Mouse (Mus musculus): ENCODE measurements around the gene Pole4. TPM values are rescaled to one million over a fixed set of nuclear protein-coding genes. Genes with fewer than 3 reads are reported as not detected.

The Pole4 gene
- polyA plus RNA-seq, 1 experiment from 2014 or later, result 133 TPM

DNA sequence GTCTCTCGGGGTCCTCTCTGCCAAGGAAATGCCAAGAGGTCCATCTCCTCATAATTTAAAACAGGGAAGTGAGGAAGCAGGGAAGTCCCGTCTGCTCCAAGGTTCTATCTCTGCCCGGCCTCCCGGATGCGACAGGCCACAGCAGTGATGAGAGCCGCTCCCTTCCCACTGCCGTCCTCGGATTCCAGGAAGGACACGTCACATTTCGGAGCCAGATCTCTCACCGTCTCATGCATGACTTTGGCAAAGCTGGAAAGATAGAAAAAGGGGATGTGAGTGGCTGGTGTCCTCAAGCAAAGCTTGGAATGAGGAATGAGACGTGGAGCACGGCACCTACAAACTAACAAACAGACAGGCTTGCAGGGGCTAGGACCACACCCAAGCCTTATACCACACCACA is 22.0 kb upstream of the Pole4 start:
- no peaks in the 10 kb centered on the region for H3K9me3 ChIP-seq (replicated peaks; ENCODE audit: control insufficient read depth, low read length, poor library complexity, severe bottlenecking)
- no peak for ATAC-seq
- H3K4me3 ChIP-seq (ENCODE audit: low read depth, low read length), result no peak overlapping the region
- 94% methylated on average over 13 of the region's 13 CpGs for WGBS
- no peaks in the 10 kb centered on the region for H3K36me3 ChIP-seq (ENCODE audit: control insufficient read depth, insufficient read depth, low read length)
- no peak overlapping the region for H3K9ac ChIP-seq (ENCODE audit: low read depth, low read length)
- H3K4me1 ChIP-seq (ENCODE audit: control insufficient read depth, insufficient read depth, low read length), result 0 out of 2 replicates have a peak, but pooled peaks cover 4% of the 10 kb centered on the region
- H3K27ac ChIP-seq (ENCODE audit: low read length), result no peak overlapping the region
- no peak overlapping the region for H3K4me2 ChIP-seq (ENCODE audit: low read length)
- no peaks in the 10 kb centered on the region for H3K27me3 ChIP-seq (ENCODE audit: control insufficient read depth, insufficient read depth, low read depth, low read length)

DNA sequence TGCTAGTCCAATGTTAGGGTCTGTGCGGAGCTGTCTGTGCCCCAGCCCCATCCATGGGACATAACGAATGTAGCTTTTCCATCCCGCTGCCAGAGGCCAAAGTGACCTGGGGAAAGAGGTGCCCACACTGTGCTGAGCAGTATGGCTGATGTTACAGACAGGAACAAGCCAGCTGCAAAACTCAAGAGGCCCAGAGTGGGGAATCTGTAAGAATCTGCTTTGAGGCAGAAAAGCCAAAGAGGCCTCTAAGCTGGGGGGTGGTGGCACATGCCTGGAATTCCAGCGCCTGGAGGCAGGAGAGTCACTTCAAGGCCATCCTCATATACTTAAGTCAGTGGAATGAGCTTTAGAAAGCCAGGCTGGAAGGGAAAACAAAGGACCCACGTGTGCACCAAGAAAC is 18.2 kb upstream of the Pole4 start:
- WGBS, result 42% methylated on average over 5 of the region's 5 CpGs
- ATAC-seq, result no peak
- H3K27me3 ChIP-seq (ENCODE audit: control insufficient read depth, insufficient read depth, low read depth, low read length), result no peaks in the 10 kb centered on the region
- H3K4me2 ChIP-seq (ENCODE audit: low read length), result no peak overlapping the region
- no peaks in the 10 kb centered on the region for H3K36me3 ChIP-seq (ENCODE audit: control insufficient read depth, insufficient read depth, low read length)
- H3K9ac ChIP-seq (ENCODE audit: low read depth, low read length), result no peak overlapping the region
- H3K4me1 ChIP-seq (ENCODE audit: control insufficient read depth, insufficient read depth, low read length), result 0 out of 2 replicates have a peak, but pooled peaks cover 4% of the 10 kb centered on the region
- H3K9me3 ChIP-seq (replicated peaks; ENCODE audit: control insufficient read depth, low read length, poor library complexity, severe bottlenecking), result no peaks in the 10 kb centered on the region
- no peak overlapping the region for H3K27ac ChIP-seq (ENCODE audit: low read length)
- no peak overlapping the region for H3K4me3 ChIP-seq (ENCODE audit: low read depth, low read length)

DNA sequence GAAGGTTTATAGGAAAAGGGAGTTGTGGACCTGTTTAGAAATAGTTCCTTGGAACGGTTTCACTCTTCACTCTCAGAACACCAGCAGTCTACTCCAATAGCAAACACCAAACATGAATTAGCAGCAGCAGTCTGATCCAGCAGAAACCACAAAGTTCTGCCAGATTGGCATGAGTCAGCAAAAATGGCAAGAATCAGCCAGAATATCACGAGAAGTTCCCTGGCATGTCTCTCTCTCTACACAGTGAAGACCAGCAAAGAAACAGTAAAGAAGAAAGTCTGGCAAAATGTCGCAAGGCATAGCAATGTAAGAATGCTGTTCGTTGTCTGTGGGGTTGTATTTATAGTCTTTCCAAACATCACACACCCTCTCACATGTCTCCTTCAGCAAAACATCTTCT is 11.0 kb upstream of the Pole4 start:
- Histone ChIP-seq H3K4me1 (ENCODE audit: control insufficient read depth, insufficient read depth, low read length) (no peaks in the 10 kb centered on the region), H3K27ac (ENCODE audit: low read length) (no peak overlapping the region), H3K36me3 (ENCODE audit: control insufficient read depth, insufficient read depth, low read length) (no peaks in the 10 kb centered on the region), H3K27me3 (ENCODE audit: control insufficient read depth, insufficient read depth, low read depth, low read length) (no peaks in the 10 kb centered on the region), H3K4me2 (ENCODE audit: low read length) (no peak overlapping the region), H3K4me3 (ENCODE audit: low read depth, low read length) (no peak overlapping the region), H3K9me3 (replicated peaks; ENCODE audit: control insufficient read depth, low read length, poor library complexity, severe bottlenecking) (no peaks in the 10 kb centered on the region), H3K9ac (ENCODE audit: low read depth, low read length) (no peak overlapping the region)
- 94% methylated on average over 4 of the region's 4 CpGs for WGBS
- no peak for ATAC-seq

DNA sequence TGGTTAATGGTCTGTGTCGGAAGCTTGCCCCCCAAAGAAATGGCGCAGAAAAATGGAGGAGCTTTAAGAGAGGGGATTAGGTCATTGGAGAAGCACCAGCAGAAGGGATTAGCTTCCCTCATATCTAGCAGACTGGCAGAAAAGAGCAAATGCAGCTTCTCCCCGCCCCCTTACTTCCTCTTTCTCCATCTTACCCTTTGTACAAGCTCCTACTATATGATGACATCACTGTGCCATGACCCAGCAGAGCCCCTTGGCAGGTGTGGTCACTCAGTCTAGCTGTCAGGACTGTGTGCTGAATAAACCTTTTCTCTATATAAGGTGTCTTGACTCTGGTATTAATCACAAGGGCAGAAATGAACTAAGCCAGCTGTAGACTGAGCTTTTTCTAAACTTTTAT is 10.5 kb upstream of the Pole4 start:
- WGBS, result 81% methylated on average over 3 of the region's 3 CpGs
- Histone ChIP-seq H3K27ac (ENCODE audit: low read length) (no peak overlapping the region), H3K4me1 (ENCODE audit: control insufficient read depth, insufficient read depth, low read length) (no peaks in the 10 kb centered on the region), H3K27me3 (ENCODE audit: control insufficient read depth, insufficient read depth, low read depth, low read length) (no peaks in the 10 kb centered on the region), H3K9ac (ENCODE audit: low read depth, low read length) (no peak overlapping the region), H3K36me3 (ENCODE audit: control insufficient read depth, insufficient read depth, low read length) (no peaks in the 10 kb centered on the region), H3K4me3 (ENCODE audit: low read depth, low read length) (no peak overlapping the region), H3K4me2 (ENCODE audit: low read length) (no peak overlapping the region), H3K9me3 (replicated peaks; ENCODE audit: control insufficient read depth, low read length, poor library complexity, severe bottlenecking) (no peaks in the 10 kb centered on the region)
- no peak for ATAC-seq

DNA sequence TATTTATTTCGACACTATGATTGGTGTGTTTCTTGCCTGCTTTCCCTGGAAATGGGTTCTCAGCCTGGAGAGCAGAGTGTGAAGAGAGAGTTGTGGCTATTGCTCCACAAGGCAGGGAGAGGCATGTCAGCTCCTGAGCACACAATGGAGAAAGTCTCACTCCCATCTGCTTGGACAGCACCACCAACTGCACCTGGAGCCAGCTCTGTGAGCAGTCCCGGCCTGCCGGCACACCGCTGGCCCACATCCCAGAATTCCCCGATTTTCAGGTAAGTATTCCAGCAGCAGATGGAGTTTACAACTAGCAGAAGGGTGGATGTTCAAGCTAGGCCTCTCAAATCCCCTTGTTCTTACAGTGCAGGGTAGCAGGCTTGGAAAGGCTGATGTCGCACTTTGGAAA is 10.1 kb upstream of the Pole4 start:
- Histone ChIP-seq H3K9ac (ENCODE audit: low read depth, low read length) (no peak overlapping the region), H3K9me3 (replicated peaks; ENCODE audit: control insufficient read depth, low read length, poor library complexity, severe bottlenecking) (no peaks in the 10 kb centered on the region), H3K27ac (ENCODE audit: low read length) (no peak overlapping the region), H3K4me3 (ENCODE audit: low read depth, low read length) (no peak overlapping the region), H3K4me2 (ENCODE audit: low read length) (no peak overlapping the region), H3K27me3 (ENCODE audit: control insufficient read depth, insufficient read depth, low read depth, low read length) (no peaks in the 10 kb centered on the region), H3K4me1 (ENCODE audit: control insufficient read depth, insufficient read depth, low read length) (no peaks in the 10 kb centered on the region), H3K36me3 (ENCODE audit: control insufficient read depth, insufficient read depth, low read length) (no peaks in the 10 kb centered on the region)
- 82% methylated on average over 6 of the region's 6 CpGs for WGBS
- ATAC-seq, result no peak

DNA sequence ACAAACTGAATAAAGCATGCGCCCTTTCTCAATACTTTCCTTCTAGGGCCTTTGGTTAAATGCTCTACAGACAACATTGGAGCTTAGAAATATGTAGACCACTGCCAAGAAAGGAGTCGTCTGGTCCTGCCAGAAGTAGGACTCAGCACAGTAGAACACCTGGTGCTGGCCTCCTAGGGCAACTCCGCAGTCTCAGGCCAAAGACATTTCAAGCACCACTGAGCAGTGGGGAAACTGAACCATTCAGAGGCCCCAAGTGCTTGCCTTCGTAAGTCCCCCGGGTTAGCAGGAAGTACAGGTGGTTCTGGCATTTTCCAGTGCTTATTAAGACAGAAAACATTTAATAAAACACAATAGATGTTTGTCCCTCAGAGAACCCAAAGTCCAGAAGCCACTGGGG is 9.7 kb upstream of the Pole4 start:
- no peaks in the 10 kb centered on the region for H3K27me3 ChIP-seq (ENCODE audit: control insufficient read depth, insufficient read depth, low read depth, low read length)
- no peak overlapping the region for H3K27ac ChIP-seq (ENCODE audit: low read length)
- H3K4me1 ChIP-seq (ENCODE audit: control insufficient read depth, insufficient read depth, low read length), result no peaks in the 10 kb centered on the region
- H3K36me3 ChIP-seq (ENCODE audit: control insufficient read depth, insufficient read depth, low read length), result no peaks in the 10 kb centered on the region
- WGBS, result 88% methylated on average over 5 of the region's 5 CpGs
- H3K9me3 ChIP-seq (replicated peaks; ENCODE audit: control insufficient read depth, low read length, poor library complexity, severe bottlenecking), result no peaks in the 10 kb centered on the region
- no peak overlapping the region for H3K4me2 ChIP-seq (ENCODE audit: low read length)
- H3K9ac ChIP-seq (ENCODE audit: low read depth, low read length), result no peak overlapping the region
- ATAC-seq, result no peak
- H3K4me3 ChIP-seq (ENCODE audit: low read depth, low read length), result no peak overlapping the region

DNA sequence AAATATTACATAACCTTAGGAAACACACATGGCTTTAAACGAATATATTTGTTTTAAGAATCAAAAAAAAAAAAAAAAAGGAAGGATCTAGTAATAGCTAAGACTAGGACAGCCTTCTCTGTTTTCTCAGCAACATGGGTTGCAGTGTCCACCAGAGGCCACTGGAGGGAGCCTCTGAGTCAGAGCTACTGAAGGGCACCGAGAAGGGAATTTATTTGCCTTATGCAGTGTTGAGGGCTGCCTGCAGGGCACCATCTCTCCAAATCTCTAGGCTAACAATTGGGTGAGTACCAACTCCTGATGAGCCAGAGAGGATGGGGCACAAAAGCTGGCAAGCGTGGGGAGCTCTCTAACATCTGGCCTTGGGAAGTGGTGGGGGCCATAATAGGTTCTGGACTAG is 9.1 kb upstream of the Pole4 start:
- Histone ChIP-seq H3K27ac (ENCODE audit: low read length) (no peak overlapping the region), H3K9ac (ENCODE audit: low read depth, low read length) (no peak overlapping the region), H3K4me1 (ENCODE audit: control insufficient read depth, insufficient read depth, low read length) (no peaks in the 10 kb centered on the region), H3K4me3 (ENCODE audit: low read depth, low read length) (no peak overlapping the region), H3K4me2 (ENCODE audit: low read length) (no peak overlapping the region), H3K27me3 (ENCODE audit: control insufficient read depth, insufficient read depth, low read depth, low read length) (no peaks in the 10 kb centered on the region), H3K9me3 (replicated peaks; ENCODE audit: control insufficient read depth, low read length, poor library complexity, severe bottlenecking) (no peaks in the 10 kb centered on the region), H3K36me3 (ENCODE audit: control insufficient read depth, insufficient read depth, low read length) (no peaks in the 10 kb centered on the region)
- 11% methylated on average over 3 of the region's 3 CpGs for WGBS
- peak; percentile 62 for ATAC-seq

DNA sequence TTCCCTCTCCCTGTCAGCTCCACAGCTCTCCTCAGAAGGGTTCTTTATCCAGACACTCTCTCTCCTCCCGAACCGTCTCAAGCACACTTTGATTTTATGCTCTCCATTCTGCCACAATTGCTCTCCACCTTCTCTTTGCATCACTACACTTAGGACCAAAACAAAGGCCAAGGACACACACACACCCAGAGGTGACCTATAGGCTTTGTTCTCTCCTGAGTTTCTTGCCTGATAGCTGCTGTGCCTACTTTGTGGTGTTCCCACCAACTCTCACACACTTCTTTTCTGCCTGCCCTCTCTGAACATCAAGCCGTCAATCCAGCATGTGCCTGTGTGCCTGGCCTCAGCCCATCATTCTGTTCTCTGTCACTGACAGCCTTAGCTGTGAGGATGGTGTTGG is 2.6 kb upstream of the Pole4 start:
- H3K27ac ChIP-seq (ENCODE audit: low read length), result no peak overlapping the region
- no peak for ATAC-seq
- no peak overlapping the region for H3K4me2 ChIP-seq (ENCODE audit: low read length)
- no peaks in the 10 kb centered on the region for H3K9me3 ChIP-seq (replicated peaks; ENCODE audit: control insufficient read depth, low read length, poor library complexity, severe bottlenecking)
- H3K4me1 ChIP-seq (ENCODE audit: control insufficient read depth, insufficient read depth, low read length), result no peaks in the 10 kb centered on the region
- H3K4me3 ChIP-seq (ENCODE audit: low read depth, low read length), result no peak overlapping the region
- H3K9ac ChIP-seq (ENCODE audit: low read depth, low read length), result no peak overlapping the region
- H3K27me3 ChIP-seq (ENCODE audit: control insufficient read depth, insufficient read depth, low read depth, low read length), result no peaks in the 10 kb centered on the region
- WGBS, result 79% methylated on average over 3 of the region's 3 CpGs
- H3K36me3 ChIP-seq (ENCODE audit: control insufficient read depth, insufficient read depth, low read length), result no peaks in the 10 kb centered on the region

DNA sequence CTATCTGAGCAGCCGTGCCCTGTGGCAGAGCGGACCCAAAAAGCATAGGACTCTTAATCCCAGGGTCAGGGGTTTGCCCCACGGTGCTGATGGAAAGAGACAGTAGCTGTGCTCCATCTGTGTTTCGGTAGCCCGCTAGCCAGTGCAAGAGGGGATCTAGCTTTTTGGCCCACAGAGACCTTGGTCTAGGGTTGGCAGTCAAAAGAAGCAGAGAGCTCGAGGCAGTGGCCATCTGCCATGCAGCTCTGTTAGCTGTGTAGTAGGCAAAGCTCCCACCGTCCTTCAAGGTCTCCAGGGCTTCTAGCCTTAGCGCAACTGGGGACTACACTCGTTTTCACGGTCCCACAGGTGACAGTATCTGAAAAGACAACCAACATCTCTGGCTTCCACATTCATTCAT is 2.1 kb upstream of the Pole4 start:
- 85% methylated on average over 10 of the region's 10 CpGs for WGBS
- Histone ChIP-seq H3K9me3 (replicated peaks; ENCODE audit: control insufficient read depth, low read length, poor library complexity, severe bottlenecking) (no peaks in the 10 kb centered on the region), H3K4me3 (ENCODE audit: low read depth, low read length) (no peak overlapping the region), H3K27ac (ENCODE audit: low read length) (no peak overlapping the region), H3K4me2 (ENCODE audit: low read length) (no peak overlapping the region), H3K27me3 (ENCODE audit: control insufficient read depth, insufficient read depth, low read depth, low read length) (no peaks in the 10 kb centered on the region), H3K4me1 (ENCODE audit: control insufficient read depth, insufficient read depth, low read length) (no peaks in the 10 kb centered on the region), H3K9ac (ENCODE audit: low read depth, low read length) (no peak overlapping the region), H3K36me3 (ENCODE audit: control insufficient read depth, insufficient read depth, low read length) (no peaks in the 10 kb centered on the region)
- ATAC-seq, result no peak

DNA sequence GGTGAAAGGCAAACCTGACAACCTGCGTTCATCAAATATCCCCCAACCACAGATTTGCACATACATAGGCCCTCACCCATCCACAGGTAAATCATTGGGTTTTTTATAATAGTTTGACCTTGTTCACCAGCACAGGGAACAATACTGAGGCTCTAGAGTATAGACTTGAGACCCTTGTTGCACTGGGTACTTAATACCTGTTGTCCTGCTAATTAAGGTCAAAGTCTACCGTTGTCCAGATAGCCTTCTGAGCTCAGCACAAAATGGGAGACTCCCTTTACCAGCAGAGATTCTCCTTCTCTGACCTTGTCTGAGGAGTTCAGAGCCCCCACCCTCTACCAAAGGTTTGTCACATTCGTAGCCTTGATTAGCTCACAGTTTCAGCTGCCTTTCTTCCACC is 1.5 kb downstream of the Pole4 start:
- H3K4me3 ChIP-seq (ENCODE audit: low read depth, low read length), result no peak overlapping the region
- no peak overlapping the region for H3K9ac ChIP-seq (ENCODE audit: low read depth, low read length)
- no peaks in the 10 kb centered on the region for H3K27me3 ChIP-seq (ENCODE audit: control insufficient read depth, insufficient read depth, low read depth, low read length)
- no peak overlapping the region for H3K27ac ChIP-seq (ENCODE audit: low read length)
- WGBS, result 91% methylated on average over 3 of the region's 3 CpGs
- peaks cover 9% of the 10 kb centered on the region for H3K4me1 ChIP-seq (ENCODE audit: control insufficient read depth, insufficient read depth, low read length)
- H3K4me2 ChIP-seq (ENCODE audit: low read length), result no peak overlapping the region
- no peak for ATAC-seq
- H3K36me3 ChIP-seq (ENCODE audit: control insufficient read depth, insufficient read depth, low read length), result no peaks in the 10 kb centered on the region
- H3K9me3 ChIP-seq (replicated peaks; ENCODE audit: control insufficient read depth, low read length, poor library complexity, severe bottlenecking), result no peaks in the 10 kb centered on the region
